Mouse (Mus musculus) C2C12 (cell line): Measurements from ENCODE around the gene Rftn2.

Experiments
- CEBPB ChIP-seq: IDR thresholded peaks from one replicate; pipeline ENCODE4 v1.6.1; 2011; ENCODE audit warnings: low read depth, mild to moderate bottlenecking, control low read depth, moderate library complexity
- CTCF ChIP-seq: IDR thresholded peaks from one replicate; pipeline ENCODE4 v1.5.1; 2011; ENCODE audit not compliant: control insufficient read depth, insufficient read depth, insufficient read length
- MAX ChIP-seq: IDR thresholded peaks from one replicate; pipeline ENCODE4 v1.6.1; 2011; ENCODE audit warnings: mild to moderate bottlenecking, control low read depth
- USF1 ChIP-seq: IDR thresholded peaks from one replicate; pipeline ENCODE4 v1.6.1; 2011; ENCODE audit warnings: low read depth, mild to moderate bottlenecking, control low read depth, moderate library complexity

DNA sequence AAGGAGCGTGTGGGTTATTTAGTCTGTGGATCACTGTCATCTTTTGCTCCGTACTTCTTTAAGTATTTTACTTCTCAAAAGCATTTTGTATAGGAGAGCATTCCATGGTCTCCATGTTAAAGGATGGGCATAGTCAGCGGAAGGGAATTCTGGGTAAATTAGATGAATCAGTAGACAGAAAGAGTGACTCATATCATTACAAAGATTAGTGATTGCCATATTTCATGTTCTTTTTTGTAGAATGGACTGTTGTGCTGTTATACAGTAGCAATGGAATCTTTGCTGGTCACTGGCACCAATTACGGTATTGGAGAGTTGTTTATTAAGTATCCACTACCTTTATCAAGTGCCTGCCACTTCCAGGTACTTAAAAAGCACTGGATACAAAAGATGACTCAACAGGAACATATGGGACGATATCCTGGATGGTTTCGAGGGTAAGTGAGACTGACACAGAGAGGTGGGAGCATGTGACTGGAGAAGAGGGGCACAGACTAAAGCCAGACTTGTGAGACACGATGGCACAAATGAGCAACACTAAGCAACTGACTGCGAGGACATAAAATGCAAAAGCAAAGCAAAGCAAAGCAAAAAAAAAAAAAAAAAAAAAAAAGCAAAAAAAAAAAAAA, 1.8 kb upstream of the Rftn2 start:
- TF ChIP-seq MAX (no peak), CTCF (no peak), CEBPB (no peak), USF1 (peak; percentile 59)
